In genomic region chr1:105337397-105337796, GRCm38 (mm10) we compare ENCODE assay signal across 21 mouse cellular contexts. TPM values are rescaled to one million over a fixed set of nuclear protein-coding genes. Genes with fewer than 3 reads are reported as not detected.
DNase-seq lines count a peak whose midpoint lies in the region; ATAC-seq and TF ChIP-seq lines count a peak whose summit lies in the region.
"Had no signal": no experiment of that assay in that cellular context is flagged by ENCODE, and none has a peak within 500 bp of the region (broad histone marks: within the 10 kb centered on the region; RNA-seq: fewer than 3 reads in every experiment).

No protein-coding gene starts in this region.

- H3K27me3 ChIP-seq in intestine, embryonic 14.5 days (replicated peaks; ENCODE audit: control insufficient read depth, insufficient read depth, low read length): no peaks in the 10 kb centered on the region
- no peaks in the 10 kb centered on the region for H3K27me3 ChIP-seq in intestine, embryonic 15.5 days (replicated peaks)
- H3K27me3 ChIP-seq in small intestine, adult 2 months (ENCODE audit: control insufficient read depth, insufficient read depth, low read length): no peaks in the 10 kb centered on the region
- H3K27me3 ChIP-seq in midbrain, embryonic 15.5 days (replicated peaks): no peaks in the 10 kb centered on the region
- H3K27me3 ChIP-seq in embryonic facial prominence, embryonic 10.5 days (replicated peaks; ENCODE audit: low read depth, poor library complexity, severe bottlenecking): no peaks in the 10 kb centered on the region
- H3K27me3 ChIP-seq: embryonic facial prominence, embryonic 12.5 days; forebrain, embryonic 15.5 days had no signal

- H3K4me3 ChIP-seq in intestine, embryonic 14.5 days (ENCODE audit: low read depth, low read length): no peak overlapping the region
- no peak overlapping the region for H3K4me3 ChIP-seq in intestine, embryonic 15.5 days (replicated peaks)
- H3K4me3 ChIP-seq in small intestine, adult 2 months (ENCODE audit: low read depth, low read length): no peak overlapping the region
- no peak overlapping the region for H3K4me3 ChIP-seq in midbrain, embryonic 15.5 days
- H3K4me3 ChIP-seq in embryonic facial prominence, embryonic 10.5 days: no peak overlapping the region
- H3K4me3 ChIP-seq: embryonic facial prominence, embryonic 12.5 days; forebrain, embryonic 15.5 days; heart, embryonic 10.5 days had no signal

- peak; percentile 67 for ATAC-seq in intestine, embryonic 14.5 days (replicated peaks; ENCODE audit: low FRiP score, low TSS enrichment, low read depth)
- peak; percentile 95 for ATAC-seq in intestine, embryonic 15.5 days
- no peak for ATAC-seq in monocyte, adult 5-6 weeks (replicated peaks; ENCODE audit: insufficient number of reproducible peaks, low FRiP score, low TSS enrichment, poor library complexity, severe bottlenecking)
- ATAC-seq in midbrain, embryonic 15.5 days (replicated peaks): no peak
- ATAC-seq: forebrain, embryonic 15.5 days had no signal

- peak; percentile 60 for DNase-seq in kidney, adult 9 months
- DNase-seq in kidney, postnatal 4 days: no peak
- no peak for DNase-seq in intestine, embryonic 14.5 days (ENCODE audit: low spot score)
- DNase-seq in embryonic facial prominence, embryonic 10.5 days (ENCODE audit: low spot score): no peak
- DNase-seq: adrenal gland, adult 8-10 months; adrenal gland, postnatal 36 days; cerebellum, adult 2 months; cerebellum, postnatal 10 days; embryo, embryonic 11 days; gastrocnemius, postnatal 10 days; heart, adult 18-20 months; heart, postnatal 10 days; heart, postnatal 4 days had no signal

- H3K4me2 ChIP-seq in intestine, embryonic 14.5 days (ENCODE audit: low read length): no peak overlapping the region
- no peak overlapping the region; the same call in 1 of the 2 replicates for H3K4me2 ChIP-seq in intestine, embryonic 15.5 days (replicated peaks)
- H3K4me2 ChIP-seq in midbrain, embryonic 15.5 days: no peak overlapping the region
- H3K4me2 ChIP-seq: embryonic facial prominence, embryonic 12.5 days; forebrain, embryonic 15.5 days had no signal

- H3K4me1 ChIP-seq in intestine, embryonic 14.5 days (replicated peaks; ENCODE audit: control insufficient read depth, insufficient read depth, low read length): no peaks in the 10 kb centered on the region
- H3K4me1 ChIP-seq in intestine, embryonic 15.5 days (replicated peaks): no peaks in the 10 kb centered on the region
- peaks cover 17% of the 10 kb centered on the region for H3K4me1 ChIP-seq in small intestine, adult 2 months (ENCODE audit: control insufficient read depth, insufficient read depth, insufficient read length, low read length)
- 0 out of 2 replicates have a peak, but pooled peaks cover 3% of the 10 kb centered on the region for H3K4me1 ChIP-seq in midbrain, embryonic 15.5 days
- no peaks in the 10 kb centered on the region for H3K4me1 ChIP-seq in embryonic facial prominence, embryonic 10.5 days
- H3K4me1 ChIP-seq: embryonic facial prominence, embryonic 12.5 days; forebrain, embryonic 15.5 days had no signal

- no peak overlapping the region for H3K9ac ChIP-seq in intestine, embryonic 14.5 days (ENCODE audit: low read length)
- H3K9ac ChIP-seq in intestine, embryonic 15.5 days: no peak overlapping the region
- H3K9ac ChIP-seq in midbrain, embryonic 15.5 days: no peak overlapping the region
- H3K9ac ChIP-seq: embryonic facial prominence, embryonic 12.5 days; forebrain, embryonic 15.5 days had no signal

- WGBS in intestine, embryonic 14.5 days: 56% methylated on average over 4 of the region's 4 CpGs
- WGBS in intestine, embryonic 15.5 days: 55% methylated on average over 4 of the region's 4 CpGs
- WGBS in small intestine, adult 2 months: 30% methylated on average over 4 of the region's 4 CpGs
- WGBS in midbrain, embryonic 15.5 days: 87% methylated on average over 4 of the region's 4 CpGs
- WGBS in embryonic facial prominence, embryonic 10.5 days: 83% methylated on average over 4 of the region's 4 CpGs

- H3K36me3 ChIP-seq in intestine, embryonic 14.5 days (ENCODE audit: control insufficient read depth, insufficient read depth, low read length): no peaks in the 10 kb centered on the region
- H3K36me3 ChIP-seq in intestine, embryonic 15.5 days: no peaks in the 10 kb centered on the region
- H3K36me3 ChIP-seq in small intestine, adult 2 months (ENCODE audit: control insufficient read depth, insufficient read depth, low read length): no peaks in the 10 kb centered on the region
- H3K36me3 ChIP-seq in midbrain, embryonic 15.5 days (replicated peaks): no peaks in the 10 kb centered on the region
- H3K36me3 ChIP-seq in embryonic facial prominence, embryonic 10.5 days (replicated peaks): no peaks in the 10 kb centered on the region
- H3K36me3 ChIP-seq: embryonic facial prominence, embryonic 12.5 days; forebrain, embryonic 15.5 days; heart, embryonic 10.5 days had no signal

- no peak for TF ChIP-seq CTCF in small intestine, adult 2 months (IDR thresholded peaks at IDR 0.05; ENCODE audit: extremely low read depth, insufficient read length, insufficient replicate concordance, low read depth, low read length)

- H3K9me3 ChIP-seq in intestine, embryonic 14.5 days (ENCODE audit: control insufficient read depth, low read length): no peaks in the 10 kb centered on the region
- H3K9me3 ChIP-seq in intestine, embryonic 15.5 days: no peaks in the 10 kb centered on the region
- H3K9me3 ChIP-seq in midbrain, embryonic 15.5 days: no peaks in the 10 kb centered on the region
- no peaks in the 10 kb centered on the region for H3K9me3 ChIP-seq in embryonic facial prominence, embryonic 10.5 days
- H3K9me3 ChIP-seq: embryonic facial prominence, embryonic 12.5 days; forebrain, embryonic 15.5 days; heart, embryonic 10.5 days had no signal

- no peak overlapping the region for H3K27ac ChIP-seq in intestine, embryonic 14.5 days (ENCODE audit: low read depth)
- H3K27ac ChIP-seq in intestine, embryonic 15.5 days: 0 out of 2 replicates have a peak overlapping the region, but pooled peaks have one; percentile 32
- H3K27ac ChIP-seq in small intestine, adult 2 months (ENCODE audit: insufficient read depth, low read depth, low read length): peak overlapping the region; percentile 26
- H3K27ac ChIP-seq in midbrain, embryonic 15.5 days: no peak overlapping the region
- H3K27ac ChIP-seq in embryonic facial prominence, embryonic 10.5 days (replicated peaks): no peak overlapping the region
- H3K27ac ChIP-seq: embryonic facial prominence, embryonic 12.5 days; forebrain, embryonic 15.5 days; heart, embryonic 10.5 days had no signal

- TF ChIP-seq POLR2A in small intestine, adult 2 months (IDR thresholded peaks at IDR 0.05; ENCODE audit: low read depth, low read length): no peak

RNA-seq across cellular contexts. Expression of gene Rnf152, which starts 19.1 kb away (rescaled TPM):
- polyA plus RNA-seq in intestine, embryonic 14.5 days (2014; fragmentation: Nextera tagmentation; extraction: Ambion mirVana): 1.5 and 2.1 TPM in 2 replicates
- polyA plus RNA-seq in intestine, embryonic 15.5 days (2015; fragmentation: Nextera tagmentation; extraction: Ambion mirVana): 1.8 TPM in 2 replicates
- polyA plus RNA-seq in small intestine, adult 2 months (2012; rRNA removed): 1.1 and 2.8 TPM in 2 replicates
- 0.11 TPM in 1 of 3 replicates, not detected in the others for total RNA-seq in monocyte, adult 5-6 weeks (2017)
- 24.6 and 27.8 TPM in 2 replicates for polyA plus RNA-seq in midbrain, embryonic 15.5 days (2015; fragmentation: Nextera tagmentation; extraction: Ambion mirVana)
- polyA plus RNA-seq in embryonic facial prominence, embryonic 10.5 days (2016; fragmentation: Nextera tagmentation; extraction: Ambion mirVana): 0.43 and 0.51 TPM in 2 replicates
- total RNA-seq: common myeloid progenitor, adult 5-6 weeks had no signal

Comparison
In these comparisons a context has a peak if more than half of its experiments do, and no peak if none do; other contexts are left out.
1. H3K27ac ChIP-seq: peak in intestine, embryonic 15.5 days (single experiment) and small intestine, adult 2 months (single experiment); none in intestine, embryonic 14.5 days (single experiment), midbrain, embryonic 15.5 days (single experiment) and embryonic facial prominence, embryonic 10.5 days (single experiment).
2. ATAC-seq: peak in intestine, embryonic 14.5 days (single experiment) and intestine, embryonic 15.5 days (single experiment); none in monocyte, adult 5-6 weeks (single experiment) and midbrain, embryonic 15.5 days (single experiment).